Mouse (Mus musculus): Measurements from ENCODE around the gene Rabep1. TPM values are rescaled to one million over a fixed set of nuclear protein-coding genes. Genes with fewer than 3 reads are reported as not detected.

Rabep1 gene
- polyA plus RNA-seq, 1 experiment from 2014 or later: 33.0 TPM

- 63% methylated on average over 8 of the region's 8 CpGs for WGBS
- no peak overlapping the region for H3K4me3 ChIP-seq (ENCODE audit: low read depth, low read length)
- no peaks in the 10 kb centered on the region for H3K9me3 ChIP-seq (ENCODE audit: control insufficient read depth, low read length)
- no peak overlapping the region for H3K9ac ChIP-seq (ENCODE audit: low read length)
- DNase-seq (ENCODE audit: low spot score): no peak
- no peak overlapping the region for H3K4me2 ChIP-seq (ENCODE audit: low read depth, severe bottlenecking)
- ATAC-seq (ENCODE audit: insufficient number of reproducible peaks, low FRiP score, low TSS enrichment, low read depth): no peak
- no peaks in the 10 kb centered on the region for H3K36me3 ChIP-seq (ENCODE audit: control insufficient read depth, insufficient read depth, low read length)
- H3K4me1 ChIP-seq (ENCODE audit: control insufficient read depth, insufficient read depth, low read length): peaks cover 3% of the 10 kb centered on the region; the same call in 1 of the 2 replicates
- H3K27me3 ChIP-seq (ENCODE audit: control insufficient read depth, insufficient read depth, low read length): no peaks in the 10 kb centered on the region
- no peak overlapping the region for H3K27ac ChIP-seq (replicated peaks; ENCODE audit: low read depth, low read length)
Observed at GRCm38 (mm10) chr11:70820120-70820519, 24.5 kb upstream of the Rabep1 start.

- H3K36me3 ChIP-seq (ENCODE audit: control insufficient read depth, insufficient read depth, low read length): no peaks in the 10 kb centered on the region
- no peak overlapping the region for H3K4me2 ChIP-seq (ENCODE audit: low read depth, severe bottlenecking)
- DNase-seq (ENCODE audit: low spot score): no peak
- peaks cover 3% of the 10 kb centered on the region; the same call in 1 of the 2 replicates for H3K4me1 ChIP-seq (ENCODE audit: control insufficient read depth, insufficient read depth, low read length)
- H3K27ac ChIP-seq (replicated peaks; ENCODE audit: low read depth, low read length): no peak overlapping the region
- H3K9me3 ChIP-seq (ENCODE audit: control insufficient read depth, low read length): no peaks in the 10 kb centered on the region
- no peak; the same call in 1 of the 2 replicates for ATAC-seq (ENCODE audit: insufficient number of reproducible peaks, low FRiP score, low TSS enrichment, low read depth)
- H3K4me3 ChIP-seq (ENCODE audit: low read depth, low read length): no peak overlapping the region
- H3K27me3 ChIP-seq (ENCODE audit: control insufficient read depth, insufficient read depth, low read length): no peaks in the 10 kb centered on the region
- no peak overlapping the region for H3K9ac ChIP-seq (ENCODE audit: low read length)
- 48% methylated on average over 17 of the region's 17 CpGs for WGBS
Observed at GRCm38 (mm10) chr11:70821728-70822591, 22.6 kb upstream of the Rabep1 start.

- ATAC-seq (ENCODE audit: insufficient number of reproducible peaks, low FRiP score, low TSS enrichment, low read depth) (no peak), DNase-seq (ENCODE audit: low spot score) (no peak)
- WGBS: 77% methylated on average over 2 of the region's 2 CpGs
- no peak overlapping the region for H3K4me2 ChIP-seq (ENCODE audit: low read depth, severe bottlenecking)
- no peak overlapping the region for H3K9ac ChIP-seq (ENCODE audit: low read length)
- no peaks in the 10 kb centered on the region for H3K9me3 ChIP-seq (ENCODE audit: control insufficient read depth, low read length)
- no peaks in the 10 kb centered on the region for H3K36me3 ChIP-seq (ENCODE audit: control insufficient read depth, insufficient read depth, low read length)
- no peaks in the 10 kb centered on the region for H3K27me3 ChIP-seq (ENCODE audit: control insufficient read depth, insufficient read depth, low read length)
- H3K4me1 ChIP-seq (ENCODE audit: control insufficient read depth, insufficient read depth, low read length): peaks cover 3% of the 10 kb centered on the region; the same call in 1 of the 2 replicates
- H3K4me3 ChIP-seq (ENCODE audit: low read depth, low read length): no peak overlapping the region
- H3K27ac ChIP-seq (replicated peaks; ENCODE audit: low read depth, low read length): no peak overlapping the region
Observed at GRCm38 (mm10) chr11:70826207-70826606, 18.4 kb upstream of the Rabep1 start.

GRCm38 (mm10) chr11:70828975-70829615 is 15.5 kb upstream of the Rabep1 start:
- Histone ChIP-seq H3K27me3 (ENCODE audit: control insufficient read depth, insufficient read depth, low read length) (no peaks in the 10 kb centered on the region), H3K4me1 (ENCODE audit: control insufficient read depth, insufficient read depth, low read length) (no peaks in the 10 kb centered on the region), H3K4me3 (ENCODE audit: low read depth, low read length) (no peak overlapping the region), H3K9me3 (ENCODE audit: control insufficient read depth, low read length) (no peaks in the 10 kb centered on the region), H3K27ac (replicated peaks; ENCODE audit: low read depth, low read length) (no peak overlapping the region), H3K36me3 (ENCODE audit: control insufficient read depth, insufficient read depth, low read length) (no peaks in the 10 kb centered on the region), H3K4me2 (ENCODE audit: low read depth, severe bottlenecking) (no peak overlapping the region), H3K9ac (ENCODE audit: low read length) (no peak overlapping the region)
- 89% methylated on average over 11 of the region's 11 CpGs for WGBS
- ATAC-seq (ENCODE audit: insufficient number of reproducible peaks, low FRiP score, low TSS enrichment, low read depth) (no peak), DNase-seq (ENCODE audit: low spot score) (no peak)

DNA sequence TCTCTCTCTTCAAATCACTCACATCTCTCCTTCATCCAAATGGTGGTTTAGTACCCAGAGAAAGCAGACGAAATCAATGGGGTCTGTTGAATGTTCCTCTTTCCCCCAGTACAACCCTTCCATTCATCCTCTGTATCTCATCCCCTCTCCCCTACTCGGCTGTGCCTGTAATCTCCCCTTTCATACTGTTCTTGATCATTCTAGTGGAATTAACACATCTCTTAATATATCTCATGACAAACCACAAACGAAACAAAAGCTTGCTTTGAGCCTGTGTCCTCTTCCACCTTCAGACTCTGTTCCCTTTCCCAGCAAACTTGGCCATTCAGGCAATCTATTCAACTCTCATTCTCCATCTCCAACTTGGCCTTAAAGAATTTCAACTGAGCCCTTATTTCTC is 13.4 kb upstream of the Rabep1 start:
- H3K4me3 ChIP-seq (ENCODE audit: low read depth, low read length): no peak overlapping the region
- DNase-seq (ENCODE audit: low spot score): no peak
- H3K4me2 ChIP-seq (ENCODE audit: low read depth, severe bottlenecking): no peak overlapping the region
- no peak overlapping the region for H3K27ac ChIP-seq (replicated peaks; ENCODE audit: low read depth, low read length)
- no peak for ATAC-seq (ENCODE audit: insufficient number of reproducible peaks, low FRiP score, low TSS enrichment, low read depth)
- no peaks in the 10 kb centered on the region for H3K9me3 ChIP-seq (ENCODE audit: control insufficient read depth, low read length)
- H3K4me1 ChIP-seq (ENCODE audit: control insufficient read depth, insufficient read depth, low read length): no peaks in the 10 kb centered on the region
- no peak overlapping the region for H3K9ac ChIP-seq (ENCODE audit: low read length)
- WGBS: 76% methylated on average over 3 of the region's 3 CpGs
- no peaks in the 10 kb centered on the region for H3K36me3 ChIP-seq (ENCODE audit: control insufficient read depth, insufficient read depth, low read length)
- no peaks in the 10 kb centered on the region for H3K27me3 ChIP-seq (ENCODE audit: control insufficient read depth, insufficient read depth, low read length)

DNA sequence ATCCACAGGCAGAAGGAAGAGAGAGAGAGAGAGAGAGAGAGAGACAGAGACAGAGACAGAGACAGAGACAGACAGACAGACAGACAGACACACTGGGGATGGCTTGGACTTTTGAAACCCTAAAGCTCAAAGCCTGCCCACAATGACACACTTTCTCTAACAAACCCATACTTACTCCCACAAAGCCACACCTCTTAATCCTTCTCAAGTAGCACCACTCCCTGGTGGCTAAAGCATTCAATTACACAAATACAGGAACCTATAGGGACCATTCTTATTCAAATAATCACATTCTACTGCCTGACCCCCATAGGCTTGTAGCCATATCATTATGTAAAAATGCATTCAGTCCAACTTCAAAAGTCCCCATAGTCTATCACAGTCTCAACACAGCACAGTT is 11.2 kb upstream of the Rabep1 start:
- H3K9ac ChIP-seq (ENCODE audit: low read length): no peak overlapping the region
- H3K27ac ChIP-seq (replicated peaks; ENCODE audit: low read depth, low read length): no peak overlapping the region
- H3K4me1 ChIP-seq (ENCODE audit: control insufficient read depth, insufficient read depth, low read length): no peaks in the 10 kb centered on the region
- H3K4me2 ChIP-seq (ENCODE audit: low read depth, severe bottlenecking): no peak overlapping the region
- DNase-seq (ENCODE audit: low spot score): no peak
- ATAC-seq (ENCODE audit: insufficient number of reproducible peaks, low FRiP score, low TSS enrichment, low read depth): no peak
- no peaks in the 10 kb centered on the region for H3K36me3 ChIP-seq (ENCODE audit: control insufficient read depth, insufficient read depth, low read length)
- no peaks in the 10 kb centered on the region for H3K27me3 ChIP-seq (ENCODE audit: control insufficient read depth, insufficient read depth, low read length)
- no peak overlapping the region for H3K4me3 ChIP-seq (ENCODE audit: low read depth, low read length)
- no peaks in the 10 kb centered on the region for H3K9me3 ChIP-seq (ENCODE audit: control insufficient read depth, low read length)

DNA sequence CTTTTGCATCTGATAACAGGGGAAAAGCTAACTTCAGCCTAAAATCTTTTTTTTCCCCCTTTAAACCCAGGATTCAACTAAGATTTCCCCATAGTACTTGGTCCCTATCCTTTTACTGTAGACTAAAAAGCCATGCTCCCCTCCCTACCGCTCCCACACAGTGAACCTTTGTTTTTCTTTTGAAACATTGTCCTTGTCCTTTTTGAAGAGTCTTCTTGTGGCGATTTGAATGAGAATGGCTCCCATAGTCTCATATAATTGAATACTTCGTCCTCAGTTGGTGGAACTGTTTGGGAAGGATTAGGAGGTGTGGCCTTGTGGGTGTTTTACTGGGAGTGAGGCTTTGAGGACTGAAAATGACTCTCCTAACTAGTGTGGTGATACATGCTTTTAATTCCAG is 10.7 kb upstream of the Rabep1 start:
- H3K4me3 ChIP-seq (ENCODE audit: low read depth, low read length): no peak overlapping the region
- no peak overlapping the region for H3K4me2 ChIP-seq (ENCODE audit: low read depth, severe bottlenecking)
- DNase-seq (ENCODE audit: low spot score): no peak
- WGBS: 74% methylated on average over 3 of the region's 3 CpGs
- H3K27ac ChIP-seq (replicated peaks; ENCODE audit: low read depth, low read length): no peak overlapping the region
- ATAC-seq (ENCODE audit: insufficient number of reproducible peaks, low FRiP score, low TSS enrichment, low read depth): no peak
- no peaks in the 10 kb centered on the region for H3K27me3 ChIP-seq (ENCODE audit: control insufficient read depth, insufficient read depth, low read length)
- no peaks in the 10 kb centered on the region for H3K4me1 ChIP-seq (ENCODE audit: control insufficient read depth, insufficient read depth, low read length)
- H3K9ac ChIP-seq (ENCODE audit: low read length): no peak overlapping the region
- no peaks in the 10 kb centered on the region for H3K36me3 ChIP-seq (ENCODE audit: control insufficient read depth, insufficient read depth, low read length)
- no peaks in the 10 kb centered on the region for H3K9me3 ChIP-seq (ENCODE audit: control insufficient read depth, low read length)

DNA sequence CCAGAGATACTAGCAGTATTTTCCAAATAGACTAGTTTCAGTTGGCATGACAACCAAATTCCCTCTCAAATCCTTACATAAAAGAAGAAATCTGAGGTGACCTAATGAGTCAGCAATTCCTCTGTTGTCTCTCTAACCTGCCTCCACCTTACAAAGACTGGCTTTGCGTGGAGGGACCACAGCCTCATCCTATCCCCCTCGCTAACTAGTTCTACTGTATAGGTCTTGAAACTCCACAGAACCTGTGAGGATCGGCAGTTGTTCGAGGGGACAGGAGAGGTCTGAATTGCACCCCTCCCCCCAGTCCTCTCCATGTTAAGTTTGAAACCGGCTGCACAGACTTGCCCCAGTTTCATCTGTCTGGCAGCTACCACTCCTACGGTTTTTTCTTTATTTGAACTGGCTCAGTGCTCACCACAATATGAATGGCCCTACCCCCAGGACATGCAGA is 9.2 kb upstream of the Rabep1 start:
- no peak overlapping the region for H3K4me3 ChIP-seq (ENCODE audit: low read depth, low read length)
- H3K27ac ChIP-seq (replicated peaks; ENCODE audit: low read depth, low read length): no peak overlapping the region
- no peak overlapping the region for H3K9ac ChIP-seq (ENCODE audit: low read length)
- no peak for ATAC-seq (ENCODE audit: insufficient number of reproducible peaks, low FRiP score, low TSS enrichment, low read depth)
- H3K9me3 ChIP-seq (ENCODE audit: control insufficient read depth, low read length): no peaks in the 10 kb centered on the region
- H3K4me2 ChIP-seq (ENCODE audit: low read depth, severe bottlenecking): no peak overlapping the region
- no peak for DNase-seq (ENCODE audit: low spot score)
- 68% methylated on average over 6 of the region's 6 CpGs for WGBS
- H3K4me1 ChIP-seq (ENCODE audit: control insufficient read depth, insufficient read depth, low read length): no peaks in the 10 kb centered on the region
- H3K36me3 ChIP-seq (ENCODE audit: control insufficient read depth, insufficient read depth, low read length): no peaks in the 10 kb centered on the region
- no peaks in the 10 kb centered on the region for H3K27me3 ChIP-seq (ENCODE audit: control insufficient read depth, insufficient read depth, low read length)
